Mouse (Mus musculus): ENCODE data around the gene Lhfpl5. TPM values are rescaled to one million over a fixed set of nuclear protein-coding genes. Genes with fewer than 3 reads are reported as not detected.

The Lhfpl5 gene
- polyA plus RNA-seq (2012; rRNA removed) = 0.19 and 0.41 TPM in 2 replicates

DNA sequence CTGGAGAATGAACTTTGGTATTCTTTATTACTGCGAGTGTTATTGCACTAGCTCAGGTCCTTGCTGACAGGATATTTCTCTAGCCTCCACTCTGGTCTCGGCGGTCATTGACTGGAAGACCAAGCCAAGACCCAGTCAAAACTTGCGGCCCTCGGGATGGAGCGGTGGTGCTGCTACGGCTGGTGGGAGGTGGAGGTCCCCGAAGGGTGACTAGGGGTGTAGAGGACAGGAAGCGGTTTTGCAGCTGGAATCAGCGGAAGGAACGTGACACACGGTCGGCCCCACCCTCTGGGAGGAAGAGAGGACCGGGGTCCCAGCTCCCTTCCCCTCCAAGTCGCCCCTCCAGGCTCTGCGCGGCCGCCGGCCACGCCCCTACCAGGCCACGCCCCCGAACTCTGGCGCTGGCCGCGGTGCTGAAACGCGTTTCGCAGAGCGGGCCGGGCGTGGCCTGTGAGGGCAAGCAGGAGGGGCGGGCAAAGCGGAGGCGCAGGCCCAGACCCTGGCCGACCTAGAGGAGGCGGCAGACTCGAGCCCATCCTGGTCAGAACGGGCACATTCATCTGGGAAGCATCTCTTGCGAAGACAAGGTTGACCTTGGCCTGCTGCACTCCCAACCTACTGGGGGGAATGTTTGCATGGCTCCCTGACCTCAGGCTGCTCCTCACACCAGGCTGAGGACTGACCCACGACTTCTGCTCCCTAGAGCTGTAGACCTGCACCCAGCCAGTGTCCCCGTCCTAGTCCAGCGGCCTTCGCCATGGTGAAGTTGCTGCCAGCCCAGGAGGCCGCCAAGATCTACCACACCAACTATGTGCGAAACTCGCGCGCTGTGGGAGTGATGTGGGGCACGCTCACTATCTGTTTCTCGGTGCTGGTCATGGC, at the start of gene Lhfpl5:
Gene Lhfpl5, plus strand, starts transcription at position 398 of the 882 bp plus-strand sequence.
- no peak within 1 kb of the TSS for H3K27ac ChIP-seq (ENCODE audit: insufficient read depth, low read depth, low read length)
- no peaks in the 10 kb centered on the region; the same call in 1 of the 2 replicates for H3K27me3 ChIP-seq (replicated peaks; ENCODE audit: control insufficient read depth, insufficient read depth, low read length)
- DNase-seq = no peak
- no peak for TF ChIP-seq CTCF (conservative IDR thresholded peaks at IDR 0.05; ENCODE audit: insufficient read depth, insufficient read length, low read depth, low read length)
- TF ChIP-seq POLR2A (IDR thresholded peaks at IDR 0.05; ENCODE audit: low read depth, low read length) = no peak
- H3K36me3 ChIP-seq (ENCODE audit: control insufficient read depth, insufficient read depth, low read length) = no peaks in the 10 kb centered on the region
- 16% methylated on average over 49 of the region's 50 CpGs for WGBS
- no peaks in the 10 kb centered on the region for H3K4me1 ChIP-seq (ENCODE audit: control insufficient read depth, insufficient read depth, low read length)
- no peak within 1 kb of the TSS for H3K4me3 ChIP-seq (ENCODE audit: insufficient read depth, low read depth, low read length)

DNA sequence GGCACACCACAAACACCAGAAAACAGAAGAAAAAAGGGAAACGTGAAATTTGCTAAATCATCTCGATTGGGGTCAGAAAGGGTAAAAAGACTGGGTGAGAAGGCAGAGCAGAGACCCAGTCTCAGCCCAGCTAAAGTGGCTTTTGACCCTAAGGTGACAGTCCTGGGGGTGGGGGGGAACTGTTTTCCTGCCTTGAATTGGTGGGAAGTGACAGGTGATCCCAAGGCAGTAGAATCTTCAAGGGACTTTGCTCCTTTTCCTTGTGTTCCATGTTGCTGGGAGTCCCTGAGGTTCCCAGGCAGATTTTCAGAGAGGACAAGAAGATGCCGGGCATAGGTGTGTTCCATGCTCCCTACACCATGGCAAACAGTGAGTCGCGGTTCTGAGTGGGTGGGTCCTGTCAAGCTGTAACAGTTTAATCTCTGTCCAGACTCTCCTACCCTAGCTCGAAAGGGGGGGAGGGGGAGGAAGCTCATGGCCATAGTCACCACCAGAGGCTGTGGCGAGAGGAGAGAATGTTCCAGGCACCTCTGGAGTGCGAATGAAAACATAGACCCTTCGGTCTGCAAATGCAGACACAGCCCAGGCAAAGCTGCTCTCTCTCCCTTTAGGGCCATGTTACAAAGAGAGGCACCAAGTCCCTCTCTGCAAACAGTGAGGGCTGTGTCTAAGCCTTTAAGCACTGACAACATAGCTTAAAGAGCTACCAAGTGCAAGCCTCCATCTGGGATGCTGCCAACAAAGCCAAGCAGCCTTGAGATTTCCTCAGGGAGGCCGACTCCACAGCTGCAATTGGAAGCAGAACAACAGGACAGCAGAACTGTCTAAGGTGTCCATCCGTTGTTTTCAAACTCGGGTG, 48.0 kb upstream of the Lhfpl5 start:
- H3K27ac ChIP-seq (ENCODE audit: insufficient read depth, low read depth, low read length) = no peak overlapping the region
- DNase-seq = peak; percentile 46
- no peak for TF ChIP-seq CTCF (conservative IDR thresholded peaks at IDR 0.05; ENCODE audit: insufficient read depth, insufficient read length, low read depth, low read length)
- no peak for TF ChIP-seq POLR2A (IDR thresholded peaks at IDR 0.05; ENCODE audit: low read depth, low read length)
- no peaks in the 10 kb centered on the region for H3K36me3 ChIP-seq (ENCODE audit: control insufficient read depth, insufficient read depth, low read length)
- H3K4me3 ChIP-seq (ENCODE audit: insufficient read depth, low read depth, low read length) = no peak overlapping the region; the same call in 1 of the 2 replicates
- H3K27me3 ChIP-seq (replicated peaks; ENCODE audit: control insufficient read depth, insufficient read depth, low read length) = no peaks in the 10 kb centered on the region
- peaks cover 13% of the 10 kb centered on the region; the same call in 1 of the 2 replicates for H3K4me1 ChIP-seq (ENCODE audit: control insufficient read depth, insufficient read depth, low read length)
- WGBS = 33% methylated on average over 12 of the region's 12 CpGs

DNA sequence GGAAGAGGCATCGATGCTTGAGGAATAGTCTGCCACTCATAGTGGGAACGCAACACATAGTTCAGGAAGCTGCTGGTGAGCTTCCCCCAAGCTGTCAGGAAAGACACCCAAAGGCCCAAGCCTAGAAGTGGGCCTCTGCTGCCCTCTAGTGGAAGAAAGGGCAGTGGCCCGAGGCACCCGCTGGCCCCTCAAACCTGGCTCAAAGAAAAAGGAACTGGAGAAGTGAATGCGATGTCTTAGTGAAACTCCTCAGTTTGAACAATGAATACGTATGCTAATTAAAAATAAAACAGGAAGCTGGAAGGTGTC, 47.4 kb upstream of the Lhfpl5 start:
- no peaks in the 10 kb centered on the region for H3K27me3 ChIP-seq (replicated peaks; ENCODE audit: control insufficient read depth, insufficient read depth, low read length)
- TF ChIP-seq POLR2A (IDR thresholded peaks at IDR 0.05; ENCODE audit: low read depth, low read length) (no peak), CTCF (conservative IDR thresholded peaks at IDR 0.05; ENCODE audit: insufficient read depth, insufficient read length, low read depth, low read length) (peak; percentile 96)

DNA sequence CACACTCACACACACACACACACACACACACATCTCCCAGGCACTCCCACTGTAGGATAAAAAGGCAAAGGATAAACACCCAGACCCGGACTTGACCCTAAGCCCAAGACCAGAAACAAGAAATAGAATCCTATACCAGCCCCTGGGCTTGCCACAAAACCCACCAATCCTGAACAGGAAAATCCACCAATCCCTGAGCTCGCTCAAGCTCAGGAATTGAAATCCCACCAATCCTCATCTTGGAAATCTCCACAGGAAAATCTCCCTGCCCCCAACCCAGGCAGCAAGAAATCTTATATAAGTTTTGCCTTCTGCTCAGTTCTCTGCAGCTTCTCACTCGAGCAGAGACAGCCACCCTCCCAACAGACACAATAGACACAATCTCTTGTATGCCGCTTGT, 46.3 kb upstream of the Lhfpl5 start:
- 69% methylated on average over 4 of the region's 4 CpGs for WGBS
- TF ChIP-seq CTCF (conservative IDR thresholded peaks at IDR 0.05; ENCODE audit: insufficient read depth, insufficient read length, low read depth, low read length) = no peak
- TF ChIP-seq POLR2A (IDR thresholded peaks at IDR 0.05; ENCODE audit: low read depth, low read length) = no peak
- no peak overlapping the region for H3K27ac ChIP-seq (ENCODE audit: insufficient read depth, low read depth, low read length)
- H3K27me3 ChIP-seq (replicated peaks; ENCODE audit: control insufficient read depth, insufficient read depth, low read length) = no peaks in the 10 kb centered on the region
- H3K4me1 ChIP-seq (ENCODE audit: control insufficient read depth, insufficient read depth, low read length) = peaks cover 13% of the 10 kb centered on the region; the same call in 1 of the 2 replicates
- no peaks in the 10 kb centered on the region for H3K36me3 ChIP-seq (ENCODE audit: control insufficient read depth, insufficient read depth, low read length)
- no peak for DNase-seq
- H3K4me3 ChIP-seq (ENCODE audit: insufficient read depth, low read depth, low read length) = no peak overlapping the region

More for the DNA sequence above, 47.4 kb upstream of the Lhfpl5 start:
- Histone ChIP-seq H3K36me3 (ENCODE audit: control insufficient read depth, insufficient read depth, low read length) (no peaks in the 10 kb centered on the region), H3K4me3 (ENCODE audit: insufficient read depth, low read depth, low read length) (no peak overlapping the region), H3K27ac (ENCODE audit: insufficient read depth, low read depth, low read length) (no peak overlapping the region), H3K4me1 (ENCODE audit: control insufficient read depth, insufficient read depth, low read length) (peaks cover 13% of the 10 kb centered on the region; the same call in 1 of the 2 replicates)
- DNase-seq = peak; percentile 88
- WGBS = 2% methylated on average over 6 of the region's 6 CpGs

DNA sequence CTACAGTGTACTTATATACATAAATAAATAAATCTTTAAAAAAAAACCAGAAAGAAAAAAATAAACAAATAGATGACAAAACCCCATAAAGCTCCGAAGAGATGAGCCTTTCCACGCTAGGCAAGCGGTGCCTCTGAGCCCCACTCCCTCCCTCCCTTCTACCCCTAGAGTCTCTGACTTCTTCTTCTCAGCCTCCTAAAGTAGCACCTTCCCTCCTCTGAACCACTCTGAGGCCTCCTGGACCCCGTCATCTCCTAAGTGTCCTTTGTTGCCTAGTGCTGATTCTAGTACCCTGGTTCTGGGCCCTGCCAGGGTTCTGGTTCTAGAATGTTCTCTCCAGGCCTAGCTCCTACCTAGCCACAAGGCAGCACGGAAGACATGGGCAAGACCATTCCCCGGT, 44.9 kb upstream of the Lhfpl5 start, which contains the start of gene Armc12:
Gene Armc12, plus strand, starts transcription at position 301 of the 400 bp plus-strand sequence.
- Histone ChIP-seq H3K36me3 (ENCODE audit: control insufficient read depth, insufficient read depth, low read length) (no peaks in the 10 kb centered on the region), H3K27me3 (replicated peaks; ENCODE audit: control insufficient read depth, insufficient read depth, low read length) (no peaks in the 10 kb centered on the region), H3K4me1 (ENCODE audit: control insufficient read depth, insufficient read depth, low read length) (peaks cover 13% of the 10 kb centered on the region; the same call in 1 of the 2 replicates), H3K27ac (ENCODE audit: insufficient read depth, low read depth, low read length) (no peak within 1 kb of the TSS), H3K4me3 (ENCODE audit: insufficient read depth, low read depth, low read length) (no peak within 1 kb of the TSS)
- TF ChIP-seq POLR2A (IDR thresholded peaks at IDR 0.05; ENCODE audit: low read depth, low read length) = no peak
- no peak for TF ChIP-seq CTCF (conservative IDR thresholded peaks at IDR 0.05; ENCODE audit: insufficient read depth, insufficient read length, low read depth, low read length)
- WGBS = 92% methylated on average over 6 of the region's 6 CpGs
- DNase-seq = no peak

DNA sequence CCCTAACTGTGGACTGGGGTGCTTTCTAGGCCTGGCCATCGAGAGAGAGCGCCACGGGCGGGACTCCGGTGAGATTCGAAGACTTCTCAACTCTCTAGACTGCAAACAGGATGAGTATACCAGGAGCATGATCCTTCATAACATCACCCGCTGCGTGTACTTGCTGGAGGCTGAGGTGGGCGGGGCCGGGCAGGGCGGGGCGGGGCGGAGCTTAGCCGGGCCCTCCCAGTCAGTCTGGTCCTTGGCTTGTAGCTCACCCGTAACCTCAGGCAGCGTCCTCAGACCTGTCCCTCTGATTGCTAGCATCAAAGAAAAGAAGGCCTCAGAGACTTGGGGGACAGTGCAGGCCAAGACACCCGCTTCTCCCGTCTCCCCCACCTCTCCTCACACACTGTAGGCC, 43.5 kb upstream of the Lhfpl5 start:
- Histone ChIP-seq H3K4me3 (ENCODE audit: insufficient read depth, low read depth, low read length) (no peak overlapping the region), H3K36me3 (ENCODE audit: control insufficient read depth, insufficient read depth, low read length) (no peaks in the 10 kb centered on the region), H3K27ac (ENCODE audit: insufficient read depth, low read depth, low read length) (no peak overlapping the region), H3K4me1 (ENCODE audit: control insufficient read depth, insufficient read depth, low read length) (peaks cover 12% of the 10 kb centered on the region; the same call in 1 of the 2 replicates), H3K27me3 (replicated peaks; ENCODE audit: control insufficient read depth, insufficient read depth, low read length) (no peaks in the 10 kb centered on the region)
- 18% methylated on average over 18 of the region's 18 CpGs for WGBS
- DNase-seq = no peak
- TF ChIP-seq POLR2A (IDR thresholded peaks at IDR 0.05; ENCODE audit: low read depth, low read length) (no peak), CTCF (conservative IDR thresholded peaks at IDR 0.05; ENCODE audit: insufficient read depth, insufficient read length, low read depth, low read length) (no peak)
